Mouse (Mus musculus): ENCODE results near the gene Tnfsfm13. TPM values are rescaled to one million over a fixed set of nuclear protein-coding genes. Genes with fewer than 3 reads are reported as not detected.

Gene Tnfsfm13
- polyA plus RNA-seq, 1 experiment: 1.6 TPM

GRCm38 (mm10) chr11:69715482-69715881 lies 19.6 kb upstream of the Tnfsfm13 start:
- no peak for TF ChIP-seq E2F4 (IDR thresholded peaks at IDR 0.05; ENCODE audit: insufficient read depth)
- no peak for TF ChIP-seq SRF (IDR thresholded peaks at IDR 0.05; ENCODE audit: control insufficient read depth, insufficient read length, low read depth)

DNA sequence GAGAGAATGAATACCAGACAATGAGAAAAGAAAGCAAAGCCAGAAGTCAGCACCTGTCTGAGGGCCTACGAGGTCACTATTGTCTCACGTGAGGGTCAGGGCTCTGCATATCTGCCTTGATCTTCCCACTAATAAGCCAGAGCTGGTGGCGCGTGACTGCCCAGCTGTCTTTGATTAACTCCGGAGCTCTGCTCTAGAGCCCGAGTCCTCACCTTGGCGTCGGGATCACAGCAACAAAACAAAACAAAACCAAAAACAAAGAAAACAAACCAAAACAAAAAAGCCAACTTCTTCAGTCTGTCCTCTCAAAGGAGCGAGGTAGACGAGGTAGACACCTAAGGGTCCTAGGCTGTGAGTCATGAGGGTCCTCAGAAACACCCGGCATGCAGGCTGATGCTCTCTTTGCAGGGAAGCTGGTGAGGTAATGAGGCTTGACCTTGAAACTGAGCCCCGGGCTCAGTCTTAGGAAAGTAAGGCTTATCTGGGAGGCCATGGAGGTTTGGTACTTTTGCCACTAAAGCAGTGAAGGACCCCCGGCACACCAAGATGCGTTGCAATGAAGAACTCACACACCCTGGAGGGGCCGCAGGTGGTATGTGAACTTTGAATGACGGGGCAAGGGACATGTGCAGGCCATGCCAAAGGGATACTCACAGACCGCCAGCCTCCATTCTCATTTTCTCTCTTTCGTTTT lies 18.9 kb upstream of the Tnfsfm13 start:
- TF ChIP-seq SRF (IDR thresholded peaks at IDR 0.05; ENCODE audit: control insufficient read depth, insufficient read length, low read depth): no peak
- no peak for TF ChIP-seq REST (IDR thresholded peaks at IDR 0.05; ENCODE audit: insufficient read depth, insufficient read length)
- TF ChIP-seq MYOD1 (IDR thresholded peaks at IDR 0.05; ENCODE audit: control insufficient read depth in 1 of 3, insufficient read length in 2 of 3, low read depth in 2 of 3): peak in 1 of 3 experiments; percentile 18
- Histone ChIP-seq H3K79me2 (ENCODE audit: control insufficient read depth, insufficient read depth) (no peaks in the 10 kb centered on the region), H3ac (ENCODE audit: control insufficient read depth, insufficient read length) (no peak overlapping the region), H3K36me3 (ENCODE audit: control insufficient read depth, insufficient read depth) (no peaks in the 10 kb centered on the region), H3K27me3 (ENCODE audit: control insufficient read depth, insufficient read depth, insufficient read length) (no peaks in the 10 kb centered on the region), H3K4me2 (ENCODE audit: low read depth) (no peak overlapping the region), H3K4me3 (no peak overlapping the region)

More at GRCm38 (mm10) chr11:69715482-69715881, 19.6 kb upstream of the Tnfsfm13 start:
- no peaks in the 10 kb centered on the region for H3K27me3 ChIP-seq (ENCODE audit: control insufficient read depth, insufficient read depth, insufficient read length)
- no peak overlapping the region for H3K4me2 ChIP-seq (ENCODE audit: low read depth)
- no peak overlapping the region for H3K4me3 ChIP-seq
- no peaks in the 10 kb centered on the region for H3K36me3 ChIP-seq (ENCODE audit: control insufficient read depth, insufficient read depth)
- H3K79me2 ChIP-seq (ENCODE audit: control insufficient read depth, insufficient read depth): no peaks in the 10 kb centered on the region
- no peak overlapping the region for H3ac ChIP-seq (ENCODE audit: control insufficient read depth, insufficient read length)

- H3K79me2 ChIP-seq (ENCODE audit: control insufficient read depth, insufficient read depth): no peaks in the 10 kb centered on the region
- H3ac ChIP-seq (ENCODE audit: control insufficient read depth, insufficient read length): no peak overlapping the region
- TF ChIP-seq MYOD1 (IDR thresholded peaks at IDR 0.05; ENCODE audit: control insufficient read depth in 1 of 3, insufficient read length in 2 of 3, low read depth in 2 of 3) (no peak), POLR2AphosphoS2 (IDR thresholded peaks at IDR 0.05; ENCODE audit: insufficient read length, low read depth) (no peak), E2F4 (IDR thresholded peaks at IDR 0.05; ENCODE audit: insufficient read depth) (no peak), MYOG (IDR thresholded peaks at IDR 0.05; ENCODE audit: control insufficient read depth in 1 of 3, insufficient read depth in 1 of 3, insufficient read length in 2 of 3, low read depth in 2 of 3) (no peak), TCF3 (IDR thresholded peaks at IDR 0.05; ENCODE audit: insufficient read length, low read depth) (no peak), CEBPB (IDR thresholded peaks at IDR 0.05; ENCODE audit: insufficient read depth, poor library complexity, severe bottlenecking) (no peak)
- no peak overlapping the region for H3K4me2 ChIP-seq (ENCODE audit: low read depth)
- H3K27me3 ChIP-seq (ENCODE audit: control insufficient read depth, insufficient read depth, insufficient read length): no peaks in the 10 kb centered on the region
- no peaks in the 10 kb centered on the region for H3K36me3 ChIP-seq (ENCODE audit: control insufficient read depth, insufficient read depth)
- H3K4me3 ChIP-seq: no peak overlapping the region
Measured at GRCm38 (mm10) chr11:69712954-69713672, 17.2 kb upstream of the Tnfsfm13 start.

- Histone ChIP-seq H3K4me2 (ENCODE audit: low read depth) (no peak overlapping the region), H3K79me2 (ENCODE audit: control insufficient read depth, insufficient read depth) (no peaks in the 10 kb centered on the region), H3K4me3 (no peak overlapping the region), H3K27me3 (ENCODE audit: control insufficient read depth, insufficient read depth, insufficient read length) (no peaks in the 10 kb centered on the region), H3K36me3 (ENCODE audit: control insufficient read depth, insufficient read depth) (no peaks in the 10 kb centered on the region), H3ac (ENCODE audit: control insufficient read depth, insufficient read length) (no peak overlapping the region)
- TF ChIP-seq TCF12 (IDR thresholded peaks at IDR 0.05; ENCODE audit: insufficient read depth, poor library complexity, severe bottlenecking): no peak
- TF ChIP-seq CEBPB (IDR thresholded peaks at IDR 0.05; ENCODE audit: insufficient read depth, poor library complexity, severe bottlenecking): no peak
Measured at GRCm38 (mm10) chr11:69711082-69711481, 15.2 kb upstream of the Tnfsfm13 start.

GRCm38 (mm10) chr11:69710470-69710869 lies 14.6 kb upstream of the Tnfsfm13 start:
- Histone ChIP-seq H3K27me3 (ENCODE audit: control insufficient read depth, insufficient read depth, insufficient read length) (no peaks in the 10 kb centered on the region), H3K79me2 (ENCODE audit: control insufficient read depth, insufficient read depth) (no peaks in the 10 kb centered on the region), H3K4me3 (no peak overlapping the region), H3ac (ENCODE audit: control insufficient read depth, insufficient read length) (no peak overlapping the region), H3K36me3 (ENCODE audit: control insufficient read depth, insufficient read depth) (no peaks in the 10 kb centered on the region), H3K4me2 (ENCODE audit: low read depth) (no peak overlapping the region)
- TF ChIP-seq TCF3 (IDR thresholded peaks at IDR 0.05; ENCODE audit: insufficient read length, low read depth): no peak
- TF ChIP-seq MYOD1 (IDR thresholded peaks at IDR 0.05; ENCODE audit: control insufficient read depth in 1 of 3, insufficient read length in 2 of 3, low read depth in 2 of 3): no peak
- TF ChIP-seq REST (IDR thresholded peaks at IDR 0.05; ENCODE audit: insufficient read depth, insufficient read length): no peak
- no peak for TF ChIP-seq POLR2A (IDR thresholded peaks at IDR 0.05; ENCODE audit: insufficient read length, low read depth)
- TF ChIP-seq MYOG (IDR thresholded peaks at IDR 0.05; ENCODE audit: control insufficient read depth in 1 of 3, insufficient read depth in 1 of 3, insufficient read length in 2 of 3, low read depth in 2 of 3): no peak
- TF ChIP-seq POLR2AphosphoS2 (IDR thresholded peaks at IDR 0.05; ENCODE audit: insufficient read length, low read depth): no peak
- no peak for TF ChIP-seq CEBPB (IDR thresholded peaks at IDR 0.05; ENCODE audit: insufficient read depth, poor library complexity, severe bottlenecking)
